Mouse (Mus musculus): ENCODE results near the gene Mmp28. TPM values are rescaled to one million over a fixed set of nuclear protein-coding genes. Genes with fewer than 3 reads are reported as not detected.

The Mmp28 gene
- polyA plus RNA-seq, 1 experiment from 2014 or later, result 2.9 TPM

GRCm38 (mm10) chr11:83443824-83444223 is 19.0 kb downstream of the Mmp28 start:
- Histone ChIP-seq H3K4me3 (no peak overlapping the region), H3K4me2 (no peak overlapping the region), H3K9ac (no peak overlapping the region), H3K27me3 (replicated peaks) (peaks cover 53% of the 10 kb centered on the region), H3K4me1 (peaks cover 12% of the 10 kb centered on the region), H3K36me3 (replicated peaks) (no peaks in the 10 kb centered on the region), H3K27ac (no peak overlapping the region), H3K9me3 (no peaks in the 10 kb centered on the region)
- ATAC-seq (replicated peaks), result no peak
- WGBS, result 10% methylated on average over 7 of the region's 7 CpGs

- H3K27me3 ChIP-seq (replicated peaks), result peaks cover 53% of the 10 kb centered on the region
- no peaks in the 10 kb centered on the region for H3K9me3 ChIP-seq
- H3K9ac ChIP-seq, result peak overlapping the region; percentile 17
- H3K4me3 ChIP-seq, result peak overlapping the region; percentile 26
- no peak for ATAC-seq (replicated peaks)
- WGBS, result 12% methylated on average over 29 of the region's 29 CpGs
- peak overlapping the region; percentile 49 for H3K4me2 ChIP-seq
- H3K4me1 ChIP-seq, result peaks cover 9% of the 10 kb centered on the region
- H3K36me3 ChIP-seq (replicated peaks), result no peaks in the 10 kb centered on the region
- no peak overlapping the region for H3K27ac ChIP-seq
Observed at GRCm38 (mm10) chr11:83442596-83443267, 20.1 kb downstream of the Mmp28 start.

GRCm38 (mm10) chr11:83441235-83441634 is 21.6 kb downstream of the Mmp28 start:
- peaks cover 9% of the 10 kb centered on the region for H3K4me1 ChIP-seq
- no peak overlapping the region for H3K4me3 ChIP-seq
- H3K27me3 ChIP-seq (replicated peaks), result peaks cover 50% of the 10 kb centered on the region
- ATAC-seq (replicated peaks), result no peak
- H3K4me2 ChIP-seq, result peak overlapping the region; percentile 81; the same call in 1 of the 2 replicates
- no peaks in the 10 kb centered on the region for H3K9me3 ChIP-seq
- no peak overlapping the region for H3K27ac ChIP-seq
- no peak overlapping the region for H3K9ac ChIP-seq
- WGBS, result 42% methylated on average over 7 of the region's 7 CpGs
- H3K36me3 ChIP-seq (replicated peaks), result no peaks in the 10 kb centered on the region

GRCm38 (mm10) chr11:83440081-83441064 is 22.5 kb downstream of the Mmp28 start:
- H3K9me3 ChIP-seq, result no peaks in the 10 kb centered on the region
- peak; percentile 95 for ATAC-seq (replicated peaks)
- peaks cover 9% of the 10 kb centered on the region for H3K4me1 ChIP-seq
- H3K9ac ChIP-seq, result peak overlapping the region; percentile 56
- no peak overlapping the region; the same call in 1 of the 2 replicates for H3K27ac ChIP-seq
- H3K27me3 ChIP-seq (replicated peaks), result peaks cover 48% of the 10 kb centered on the region
- peak overlapping the region; percentile 58 for H3K4me3 ChIP-seq
- peak overlapping the region; percentile 81 for H3K4me2 ChIP-seq
- under 1% methylated on average over 63 of the region's 75 CpGs for WGBS
- H3K36me3 ChIP-seq (replicated peaks), result no peaks in the 10 kb centered on the region

GRCm38 (mm10) chr11:83439426-83440060 is 23.3 kb downstream of the Mmp28 start:
- peaks cover 40% of the 10 kb centered on the region for H3K27me3 ChIP-seq (replicated peaks)

GRCm38 (mm10) chr11:83437377-83437776 is 25.5 kb downstream of the Mmp28 start, which contains the start of gene 1700020L24Rik:
1700020L24Rik (plus strand) TSS chr11:83437677.
- Histone ChIP-seq H3K27me3 (replicated peaks) (peaks cover 19% of the 10 kb centered on the region), H3K4me3 (no peak within 1 kb of the TSS), H3K4me1 (peaks cover under 1% of the 10 kb centered on the region; the same call in 1 of the 2 replicates), H3K4me2 (no peak within 1 kb of the TSS), H3K9ac (no peak within 1 kb of the TSS), H3K36me3 (replicated peaks) (no peaks in the 10 kb centered on the region), H3K27ac (no peak within 1 kb of the TSS), H3K9me3 (no peaks in the 10 kb centered on the region)
- ATAC-seq (replicated peaks), result no peak
- 79% methylated on average over 1 of the region's 1 CpGs for WGBS

More at GRCm38 (mm10) chr11:83439426-83440060, 23.3 kb downstream of the Mmp28 start:
- H3K4me3 ChIP-seq, result peak overlapping the region; percentile 58
- H3K4me2 ChIP-seq, result peak overlapping the region; percentile 81
- H3K9me3 ChIP-seq, result no peaks in the 10 kb centered on the region
- 0 out of 2 replicates have a peak overlapping the region, but pooled peaks have one; percentile 56 for H3K9ac ChIP-seq
- no peaks in the 10 kb centered on the region for H3K36me3 ChIP-seq (replicated peaks)
- WGBS, result 34% methylated on average over 11 of the region's 11 CpGs
- no peak for ATAC-seq (replicated peaks)
- no peak overlapping the region for H3K27ac ChIP-seq
- H3K4me1 ChIP-seq, result peaks cover 5% of the 10 kb centered on the region

GRCm38 (mm10) chr11:83432533-83432932 is 30.3 kb downstream of the Mmp28 start:
- H3K9me3 ChIP-seq, result no peaks in the 10 kb centered on the region
- peaks cover 10% of the 10 kb centered on the region; the same call in 1 of the 2 replicates for H3K27me3 ChIP-seq (replicated peaks)
- no peak overlapping the region for H3K27ac ChIP-seq
- H3K36me3 ChIP-seq (replicated peaks), result no peaks in the 10 kb centered on the region
- WGBS, result 79% methylated on average over 2 of the region's 2 CpGs
- H3K4me2 ChIP-seq, result no peak overlapping the region
- H3K9ac ChIP-seq, result no peak overlapping the region
- H3K4me3 ChIP-seq, result no peak overlapping the region
- no peak for ATAC-seq (replicated peaks)
- H3K4me1 ChIP-seq, result no peaks in the 10 kb centered on the region

- H3K9me3 ChIP-seq, result no peaks in the 10 kb centered on the region
- peaks cover 16% of the 10 kb centered on the region; the same call in 1 of the 2 replicates for H3K27me3 ChIP-seq (replicated peaks)
- H3K27ac ChIP-seq, result no peak within 1 kb of the TSS
- H3K4me2 ChIP-seq, result no peak within 1 kb of the TSS
- H3K9ac ChIP-seq, result no peak within 1 kb of the TSS
- WGBS, result 52% methylated on average over 5 of the region's 5 CpGs
- H3K4me3 ChIP-seq, result no peak within 1 kb of the TSS
- H3K4me1 ChIP-seq, result no peaks in the 10 kb centered on the region
- ATAC-seq (replicated peaks), result no peak
- H3K36me3 ChIP-seq (replicated peaks), result no peaks in the 10 kb centered on the region
Observed at GRCm38 (mm10) chr11:83429355-83429754, 33.5 kb downstream of the Mmp28 start, which contains the start of gene Gas2l2. Gas2l2 (minus strand) TSS chr11:83429455.

GRCm38 (mm10) chr11:83426964-83427363 is 35.9 kb downstream of the Mmp28 start:
- Histone ChIP-seq H3K4me3 (no peak overlapping the region), H3K27me3 (replicated peaks) (peaks cover 24% of the 10 kb centered on the region; the same call in 1 of the 2 replicates), H3K4me2 (no peak overlapping the region), H3K9me3 (no peaks in the 10 kb centered on the region), H3K9ac (no peak overlapping the region), H3K4me1 (no peaks in the 10 kb centered on the region), H3K36me3 (replicated peaks) (no peaks in the 10 kb centered on the region), H3K27ac (no peak overlapping the region)
- 43% methylated on average over 17 of the region's 17 CpGs for WGBS
- ATAC-seq (replicated peaks), result no peak

- ATAC-seq (replicated peaks), result peak; percentile 77
- H3K9ac ChIP-seq, result no peak overlapping the region
- no peaks in the 10 kb centered on the region for H3K9me3 ChIP-seq
- no peak overlapping the region for H3K27ac ChIP-seq
- H3K36me3 ChIP-seq (replicated peaks), result no peaks in the 10 kb centered on the region
- peaks cover 38% of the 10 kb centered on the region for H3K27me3 ChIP-seq (replicated peaks)
- H3K4me3 ChIP-seq, result no peak overlapping the region
- H3K4me2 ChIP-seq, result no peak overlapping the region
- no peaks in the 10 kb centered on the region for H3K4me1 ChIP-seq
- 9% methylated on average over 8 of the region's 8 CpGs for WGBS
Observed at GRCm38 (mm10) chr11:83424681-83425080, 38.2 kb downstream of the Mmp28 start.

- no peaks in the 10 kb centered on the region for H3K36me3 ChIP-seq (replicated peaks)
- ATAC-seq (replicated peaks), result no peak
- no peak overlapping the region for H3K4me2 ChIP-seq
- no peak overlapping the region for H3K27ac ChIP-seq
- 5% methylated on average over 9 of the region's 9 CpGs for WGBS
- H3K27me3 ChIP-seq (replicated peaks), result peaks cover 36% of the 10 kb centered on the region
- no peak overlapping the region for H3K9ac ChIP-seq
- peaks cover 13% of the 10 kb centered on the region for H3K4me1 ChIP-seq
- no peak overlapping the region for H3K4me3 ChIP-seq
- H3K9me3 ChIP-seq, result no peaks in the 10 kb centered on the region
Observed at GRCm38 (mm10) chr11:83421305-83421704, 41.6 kb downstream of the Mmp28 start.

GRCm38 (mm10) chr11:83420338-83420737 is 42.5 kb downstream of the Mmp28 start:
- H3K36me3 ChIP-seq (replicated peaks), result no peaks in the 10 kb centered on the region
- H3K9me3 ChIP-seq, result no peaks in the 10 kb centered on the region
- no peak overlapping the region for H3K27ac ChIP-seq
- no peak overlapping the region for H3K9ac ChIP-seq
- H3K4me2 ChIP-seq, result no peak overlapping the region
- WGBS, result 49% methylated on average over 4 of the region's 4 CpGs
- H3K27me3 ChIP-seq (replicated peaks), result peaks cover 36% of the 10 kb centered on the region
- peaks cover 13% of the 10 kb centered on the region for H3K4me1 ChIP-seq
- no peak overlapping the region for H3K4me3 ChIP-seq
- no peak for ATAC-seq (replicated peaks)

Data from midbrain, embryonic 15.5 days (tissue).